Mouse (Mus musculus) lung, postnatal 0 days (tissue): ENCODE measurements around the gene Ltb.

Source experiments
- CTCF ChIP-seq: IDR thresholded peaks from 2 replicates; pipeline ENCODE4 v1.5.1; 2016; ENCODE audit warnings: antibody characterized with exemption, mild to moderate bottlenecking
- EP300 ChIP-seq: IDR thresholded peaks from 2 replicates; pipeline ENCODE4 v1.6.1; 2016; ENCODE audit warnings: antibody characterized with exemption, mild to moderate bottlenecking, control low read depth

GRCm38 (mm10) chr17:35220156-35220952 is 26.1 kb downstream of the Ltb start, which contains the start of gene Gm16181:
- no peak for TF ChIP-seq CTCF
- TF ChIP-seq EP300 = no peak
